Mouse (Mus musculus) frontal cortex, adult (tissue): Measurements from ENCODE around the gene Rag1.

Experiments
- ATAC-seq: cut with Nextera tagmentation; 2 replicates; pipeline ENCODE4 v1.9.2; 2017; ENCODE audit warnings: mild to moderate bottlenecking, moderate library complexity, mixed read lengths; ENCODE audit not compliant: low TSS enrichment

Rag1 gene

DNA sequence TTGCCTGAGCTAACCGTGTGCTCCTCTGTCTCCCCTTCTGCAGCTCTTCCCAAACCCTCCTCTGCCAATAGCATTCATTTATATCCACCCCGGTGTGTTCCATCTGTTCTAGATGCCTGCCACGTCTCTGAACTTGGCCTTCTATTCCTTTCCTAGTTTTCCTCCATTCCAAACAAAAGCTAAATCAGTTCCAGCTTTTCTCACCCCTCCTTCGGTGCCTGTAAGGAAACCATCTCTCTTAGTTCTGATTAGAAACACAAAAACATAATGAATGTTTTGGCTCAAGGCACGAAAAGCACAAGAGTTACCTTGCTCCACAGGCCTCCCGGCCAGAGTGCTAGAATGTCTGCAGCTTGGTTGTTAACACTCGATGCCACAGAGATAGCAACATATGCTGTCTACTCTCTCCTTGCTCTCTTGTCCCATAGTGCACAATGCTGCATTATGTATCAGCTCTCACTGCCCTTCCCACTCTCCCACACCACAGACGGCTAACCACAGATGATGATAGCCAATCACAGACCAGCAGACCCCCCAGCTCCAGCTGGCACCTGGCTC, at the start of gene Rag1, which contains the start of gene B230118H07Rik:
Rag1 (minus strand) TSS at position 388 of the 558 bp plus-strand sequence.
B230118H07Rik (minus strand) TSS at position 419 of the 558 bp plus-strand sequence.
- ATAC-seq: peak; percentile 60

DNA sequence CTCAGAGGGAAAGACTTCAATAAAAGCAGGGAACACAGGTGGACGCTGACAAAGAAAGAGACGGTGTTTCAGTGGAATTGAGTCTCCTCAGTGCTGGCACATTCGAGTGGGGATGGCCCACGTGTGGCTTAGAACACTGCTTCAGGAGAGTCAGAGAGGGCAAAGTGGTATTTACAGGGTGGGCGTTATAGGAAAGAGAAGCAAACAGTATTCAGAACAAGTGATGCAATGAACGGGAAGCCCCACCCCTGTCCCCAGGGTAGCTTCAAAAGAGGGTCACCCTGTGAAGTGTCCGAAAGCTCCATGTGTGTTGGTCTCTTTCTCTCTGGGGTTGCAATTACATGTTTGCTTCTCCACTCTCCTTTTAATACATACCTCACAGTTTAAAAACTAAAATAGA, 46.3 kb upstream of the Rag1 start:
- ATAC-seq: no peak

DNA sequence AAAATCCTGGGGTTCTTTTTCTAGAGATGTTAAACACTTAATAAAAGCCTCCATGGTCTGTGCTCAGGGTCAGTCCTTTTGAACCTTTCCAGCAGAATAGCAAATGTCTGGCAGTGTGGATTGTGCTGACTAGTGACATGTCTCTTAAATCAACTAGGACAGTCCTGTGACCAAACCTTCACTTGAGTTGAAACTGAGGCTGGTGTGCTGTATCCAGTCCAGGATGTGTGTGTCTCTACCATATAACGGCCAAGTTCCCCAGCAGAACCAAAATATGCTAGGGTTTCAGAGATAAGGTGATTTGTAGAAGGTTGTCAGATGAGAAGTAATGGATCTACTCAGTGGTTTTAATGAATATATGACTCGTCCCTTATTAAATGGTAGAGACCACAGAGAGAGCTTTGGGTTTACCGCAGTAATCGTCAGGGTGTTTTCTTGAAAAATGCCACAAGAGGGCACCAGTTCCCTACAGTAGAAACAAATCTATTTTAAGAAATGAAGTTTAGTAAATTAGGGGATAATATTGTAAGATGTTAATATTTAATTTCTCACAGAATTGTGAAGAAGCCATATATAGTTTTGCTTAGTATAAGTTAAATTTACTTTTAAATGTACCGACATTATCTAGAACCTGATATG, 44.4 kb upstream of the Rag1 start:
- ATAC-seq: peak; percentile 41; the same call in 1 of the 2 replicates

DNA sequence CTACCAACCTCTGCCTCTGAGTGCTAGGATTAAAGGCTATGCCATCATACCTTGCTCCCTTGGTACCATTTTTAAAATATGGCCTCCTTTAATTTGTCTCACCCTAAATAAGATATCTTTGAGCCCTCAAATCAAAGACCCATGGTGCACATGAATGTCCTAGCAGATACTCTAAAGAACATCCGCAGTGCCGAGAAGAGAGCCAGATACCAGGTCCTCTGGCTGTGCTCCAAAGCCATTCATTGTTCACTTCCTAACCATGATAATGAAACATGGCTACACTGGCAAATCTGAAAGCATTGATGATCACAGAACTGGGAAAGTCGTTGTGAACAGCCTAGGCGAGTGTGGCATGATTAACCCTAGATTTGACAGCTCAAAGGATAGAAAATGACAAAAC, 43.7 kb upstream of the Rag1 start:
- no peak for ATAC-seq

DNA sequence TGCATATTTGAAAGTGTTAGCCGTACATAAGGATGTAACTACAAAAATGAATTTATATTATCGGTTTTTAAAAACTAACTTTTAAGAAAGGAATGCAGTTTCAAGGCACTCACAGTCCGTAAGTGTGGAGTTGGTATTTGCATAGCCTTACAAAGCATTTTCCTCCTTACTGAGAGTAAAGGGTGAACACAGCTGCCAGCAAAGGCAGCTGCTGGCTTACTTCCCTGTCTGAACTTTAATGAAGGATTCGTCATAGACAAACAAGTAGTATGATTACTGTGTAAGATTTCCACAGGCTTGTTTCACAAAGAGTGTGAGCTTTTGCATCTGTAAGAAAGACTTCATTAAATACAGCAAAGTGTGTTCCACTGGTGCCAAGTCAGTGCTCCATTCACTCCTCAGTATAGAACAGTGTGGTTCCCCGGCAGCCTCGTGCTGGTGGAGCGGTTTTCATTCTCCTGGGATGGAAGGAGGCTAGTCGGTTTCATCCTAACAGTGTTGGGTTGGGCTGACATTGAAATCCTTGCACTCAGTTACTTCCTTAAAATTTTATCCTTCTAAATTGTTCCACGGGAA, 41.0 kb upstream of the Rag1 start:
- peak; percentile 36 for ATAC-seq

DNA sequence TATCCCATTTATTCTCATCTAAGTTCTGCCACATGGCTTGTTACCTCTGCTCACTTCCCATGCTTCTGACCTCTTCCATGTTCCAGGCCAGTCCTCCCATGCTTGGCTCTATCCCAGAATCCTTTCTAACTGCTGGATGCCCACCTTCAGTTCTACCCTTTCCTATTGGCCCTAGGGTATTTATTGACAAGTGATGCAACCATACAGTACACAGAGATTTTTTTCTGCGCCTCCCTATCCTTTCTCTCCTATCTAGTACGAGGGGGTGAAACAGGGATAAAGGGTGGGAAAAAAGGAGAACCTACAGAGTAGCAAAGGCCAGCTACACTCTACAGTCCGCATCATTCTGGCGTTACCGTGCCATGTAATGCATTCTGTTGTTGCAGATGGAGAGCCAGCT, 38.7 kb upstream of the Rag1 start:
- ATAC-seq: peak; percentile 77

DNA sequence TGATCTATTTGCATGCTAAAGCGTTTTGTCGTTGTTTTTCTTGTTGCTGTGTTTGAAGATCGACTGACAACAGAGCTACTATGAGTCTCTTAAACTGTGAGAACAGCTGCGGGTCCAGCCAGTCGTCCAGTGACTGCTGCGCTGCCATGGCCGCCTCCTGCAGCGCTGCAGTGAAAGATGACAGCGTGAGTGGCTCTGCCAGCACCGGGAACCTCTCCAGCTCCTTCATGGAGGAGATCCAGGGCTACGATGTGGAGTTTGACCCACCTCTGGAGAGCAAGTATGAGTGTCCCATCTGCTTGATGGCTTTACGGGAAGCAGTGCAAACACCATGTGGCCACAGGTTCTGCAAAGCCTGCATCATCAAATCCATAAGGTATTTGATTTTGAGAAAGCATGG, 35.1 kb upstream of the Rag1 start:
- no peak for ATAC-seq

DNA sequence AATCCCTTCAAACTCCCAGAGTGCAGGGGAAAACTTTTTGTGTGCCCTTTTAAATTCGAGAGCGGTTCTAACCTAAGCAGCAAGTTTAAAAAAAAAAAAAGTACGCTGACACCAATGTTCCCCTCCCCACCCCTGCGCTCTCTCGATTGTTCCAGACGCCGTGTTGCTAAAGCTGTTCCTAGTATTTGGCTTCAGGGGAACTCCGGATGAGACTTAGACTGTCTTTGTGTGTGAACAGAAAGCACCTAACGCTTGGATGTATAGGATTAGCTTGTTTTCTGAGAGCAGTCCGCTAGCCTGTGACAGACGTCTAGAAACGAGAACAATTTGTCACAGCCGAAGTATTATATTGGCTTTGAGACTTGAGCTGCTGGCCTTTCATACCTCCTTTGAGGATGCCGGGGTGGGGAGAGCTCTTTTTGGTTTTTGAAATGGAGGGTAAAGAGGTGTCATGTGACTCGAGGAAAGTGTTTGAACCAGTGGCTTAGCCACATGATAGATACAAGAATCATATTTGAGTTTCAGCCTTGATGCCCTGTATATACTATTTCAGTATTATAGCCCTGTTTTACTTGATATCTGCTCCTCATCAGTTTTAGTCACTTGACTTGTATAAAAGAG, 30.0 kb upstream of the Rag1 start:
- ATAC-seq: 0 out of 2 replicates have a peak, but pooled peaks have one; percentile 7

DNA sequence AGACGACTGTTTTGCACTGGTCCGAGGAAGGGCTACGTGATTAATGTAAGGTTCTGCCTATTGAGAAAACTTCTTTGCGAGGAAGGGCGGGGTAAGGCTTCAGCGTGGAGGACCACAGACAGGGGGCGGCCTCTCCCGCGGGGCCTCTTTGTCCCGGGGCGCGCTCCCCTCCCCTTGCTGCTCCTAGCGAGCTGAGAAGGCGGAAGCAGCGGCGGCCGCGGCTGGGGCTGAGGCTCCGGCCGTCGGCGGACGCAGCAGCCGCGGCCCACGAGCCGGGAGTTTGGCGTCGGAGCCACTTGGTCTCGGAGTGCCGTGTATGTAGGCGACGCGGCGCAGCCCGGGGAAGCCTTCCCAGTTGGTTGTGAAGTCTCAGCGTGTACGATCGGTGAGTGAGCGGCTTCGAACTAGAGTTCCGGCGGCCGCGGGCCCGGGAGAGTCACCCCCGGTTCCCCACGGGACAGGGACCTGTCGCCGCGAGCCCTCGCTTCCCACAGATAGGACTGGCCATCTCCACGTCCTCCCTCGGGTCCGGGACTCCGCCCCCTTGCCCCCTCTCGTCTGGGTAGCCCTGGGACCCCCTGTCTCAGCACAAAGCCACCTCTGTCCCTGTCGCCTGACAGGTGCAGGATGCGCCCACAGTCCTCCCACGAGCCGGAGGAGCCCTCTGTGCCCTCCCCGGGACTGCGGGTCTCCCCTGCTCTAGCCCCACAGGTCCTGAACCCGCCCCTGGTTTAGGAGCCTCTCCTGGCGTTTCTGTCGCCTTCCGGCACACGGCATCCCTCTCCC, 29.1 kb upstream of the Rag1 start, which contains the start of gene Traf6:
Traf6 (plus strand) TSS at position 194 of the 786 bp plus-strand sequence.
- ATAC-seq: peak; percentile 98

DNA sequence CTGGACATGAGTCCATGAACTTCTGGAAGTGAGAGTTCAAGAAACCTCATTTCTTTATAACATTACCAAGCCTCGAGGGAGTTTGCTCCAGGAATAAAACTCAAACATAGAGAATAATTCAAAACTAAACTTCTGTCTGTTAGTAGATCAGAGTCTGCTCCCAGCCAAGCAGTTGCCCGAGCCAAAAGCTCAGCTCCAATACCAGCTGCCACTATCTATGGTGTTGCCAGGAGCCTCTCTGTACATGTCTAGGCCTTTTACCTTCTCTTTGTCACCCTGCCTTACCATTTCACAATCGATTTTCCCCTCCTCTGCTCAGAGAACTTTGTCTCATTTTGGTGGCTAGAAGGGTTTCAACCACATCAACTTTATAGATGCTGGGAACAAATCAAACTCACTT, 24.2 kb upstream of the Rag1 start:
- ATAC-seq: no peak

DNA sequence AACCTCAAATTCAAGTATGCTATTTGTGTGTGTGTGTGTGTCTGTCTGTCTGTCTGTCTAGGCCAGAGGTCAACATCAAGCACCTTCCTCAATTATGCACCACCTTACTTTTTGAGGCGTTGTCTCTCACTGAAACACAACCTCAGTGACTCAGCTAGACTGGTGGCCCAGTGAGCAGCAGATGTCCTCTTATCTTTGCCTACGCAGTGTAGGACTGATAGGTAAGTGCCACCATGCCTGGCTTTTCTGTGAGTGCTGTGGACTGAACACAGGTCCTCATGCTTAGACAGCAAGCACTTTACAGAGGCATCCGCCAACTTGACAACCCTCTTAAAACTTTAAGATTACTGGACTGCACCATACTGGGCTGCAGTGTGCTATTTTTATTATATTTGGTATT, 19.4 kb upstream of the Rag1 start:
- ATAC-seq: no peak

DNA sequence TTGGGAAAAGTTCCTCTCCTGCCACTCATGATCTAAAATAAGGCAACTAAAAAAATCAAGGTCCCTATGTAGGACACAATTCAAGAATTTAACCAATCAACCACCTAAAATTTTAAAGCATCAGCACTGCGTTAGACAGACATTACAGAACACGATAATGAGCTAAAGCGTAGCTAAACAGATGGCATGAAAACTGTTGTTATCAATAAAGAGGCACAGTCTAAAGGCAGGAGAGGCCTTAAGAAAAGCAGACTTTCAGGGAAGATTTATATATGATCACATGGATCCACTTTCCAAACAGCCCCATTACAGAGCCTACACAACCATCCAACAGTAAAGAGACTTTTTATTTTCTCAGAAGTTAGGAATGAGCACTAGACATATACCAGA, 16.4 kb upstream of the Rag1 start:
- ATAC-seq: no peak; the same call in 1 of the 2 replicates

DNA sequence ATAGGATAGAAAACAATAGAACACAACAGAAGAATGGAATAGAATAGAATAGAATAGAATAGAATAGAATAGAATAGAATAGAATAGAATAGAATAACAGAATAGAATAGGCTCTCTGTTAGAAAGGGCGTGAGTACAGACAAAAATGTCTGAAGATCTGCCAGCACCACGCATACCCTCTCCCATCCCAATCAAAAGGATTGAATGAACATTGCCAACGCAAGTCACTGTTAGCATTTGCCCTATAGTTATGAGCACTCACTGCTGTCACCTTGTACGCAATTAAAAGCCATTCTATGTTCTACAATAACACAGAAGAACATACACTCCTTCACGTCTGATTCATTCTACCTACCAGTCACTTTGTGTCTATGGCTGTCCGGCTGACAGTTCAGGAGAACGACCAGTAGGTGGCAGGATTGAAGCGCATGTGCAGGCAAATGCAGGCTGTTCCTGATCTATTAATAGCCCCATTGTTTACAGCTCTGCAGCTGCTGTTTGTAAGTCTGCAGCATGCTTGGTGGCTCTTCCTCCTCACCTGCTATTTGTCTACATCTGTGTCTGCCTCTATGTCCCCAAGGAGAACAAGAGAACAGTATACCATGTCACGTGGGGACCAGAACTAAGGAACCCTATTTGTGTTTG, 15.9 kb upstream of the Rag1 start:
- ATAC-seq: peak; percentile 87

DNA sequence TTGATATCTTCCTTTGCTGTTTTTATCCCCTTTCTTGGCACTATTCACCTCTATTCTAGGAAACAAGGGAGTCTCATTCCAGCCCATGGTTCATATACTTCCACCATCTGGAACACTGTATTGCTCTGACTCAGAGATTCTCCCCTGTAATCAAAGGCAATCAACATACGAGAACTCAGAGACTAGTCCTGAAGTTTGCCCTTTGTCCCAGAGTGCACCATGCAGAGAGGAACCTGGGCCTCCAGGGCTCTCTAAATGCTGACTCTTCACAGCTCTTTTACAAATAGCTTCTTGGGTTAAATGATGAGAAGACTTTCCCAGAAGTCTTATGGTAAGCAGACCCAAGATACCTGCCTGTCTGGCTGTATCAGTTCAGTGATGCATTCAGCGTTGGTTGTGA, 11.2 kb upstream of the Rag1 start:
- no peak for ATAC-seq

DNA sequence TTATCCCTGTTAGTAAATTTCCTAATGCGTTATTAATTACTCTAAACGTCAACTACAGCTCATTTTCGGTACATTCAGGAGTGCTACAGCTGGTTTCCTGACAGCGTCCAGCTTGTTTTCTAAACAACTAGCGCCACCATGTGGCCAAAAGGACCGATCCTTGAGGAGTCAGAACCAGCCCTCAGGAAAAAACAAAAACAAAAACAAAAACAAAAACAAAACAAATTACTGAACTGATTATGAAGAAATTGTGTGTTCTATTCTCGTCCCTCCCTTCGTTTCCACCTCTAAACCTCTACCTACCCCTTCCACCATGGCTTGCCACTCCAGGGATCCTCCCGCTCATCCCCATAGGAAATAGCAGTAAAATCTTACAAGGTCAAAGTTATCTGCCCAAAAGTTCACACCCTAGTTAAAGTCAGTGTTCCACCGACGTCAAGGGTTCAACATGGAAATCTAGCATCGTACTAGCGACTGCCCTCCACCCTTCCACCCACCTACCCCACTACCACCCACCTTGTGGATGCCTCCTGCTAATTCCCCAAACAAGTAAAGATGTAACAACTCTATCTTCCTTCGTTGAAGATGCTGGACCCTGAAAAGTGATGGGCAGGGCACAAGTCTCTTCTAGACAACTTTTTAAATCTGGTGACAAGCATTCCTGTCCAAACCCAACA, 3.8 kb upstream of the Rag1 start:
- ATAC-seq: peak; percentile 81

DNA sequence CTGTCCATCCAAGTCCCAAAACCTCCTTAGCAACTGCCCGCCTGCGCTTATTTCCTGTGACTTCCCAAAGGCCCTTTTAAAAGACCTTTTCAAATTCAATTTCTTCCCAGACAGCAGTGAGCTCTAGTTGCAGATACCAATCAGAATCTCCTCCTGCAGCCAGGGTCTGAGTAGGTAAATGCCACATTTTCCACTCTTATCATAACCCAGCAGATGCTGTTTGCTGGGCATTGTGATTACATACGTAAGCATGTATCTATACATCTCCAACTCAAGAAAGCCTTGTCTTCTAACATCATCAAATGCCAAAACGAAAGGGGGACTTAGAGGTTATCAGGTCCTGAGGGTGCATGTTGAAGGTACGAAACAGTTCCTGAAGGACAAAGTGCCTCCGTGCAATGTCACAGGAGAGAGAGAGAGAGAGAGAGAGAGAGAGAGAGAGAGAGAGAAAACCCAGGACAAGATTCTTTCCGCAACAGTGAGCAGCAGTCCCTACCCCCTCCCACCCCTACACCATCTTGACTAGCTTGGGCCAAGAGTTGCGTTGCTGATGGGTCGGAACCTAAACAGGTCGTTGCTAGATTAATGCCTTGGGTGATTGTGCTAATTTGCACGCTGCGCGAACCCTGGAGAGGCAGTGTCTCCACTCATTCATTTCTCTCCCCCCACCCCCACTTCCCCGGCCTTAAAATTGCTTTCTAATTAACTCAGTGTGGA, 3.1 kb upstream of the Rag1 start:
- ATAC-seq: peak; percentile 59

DNA sequence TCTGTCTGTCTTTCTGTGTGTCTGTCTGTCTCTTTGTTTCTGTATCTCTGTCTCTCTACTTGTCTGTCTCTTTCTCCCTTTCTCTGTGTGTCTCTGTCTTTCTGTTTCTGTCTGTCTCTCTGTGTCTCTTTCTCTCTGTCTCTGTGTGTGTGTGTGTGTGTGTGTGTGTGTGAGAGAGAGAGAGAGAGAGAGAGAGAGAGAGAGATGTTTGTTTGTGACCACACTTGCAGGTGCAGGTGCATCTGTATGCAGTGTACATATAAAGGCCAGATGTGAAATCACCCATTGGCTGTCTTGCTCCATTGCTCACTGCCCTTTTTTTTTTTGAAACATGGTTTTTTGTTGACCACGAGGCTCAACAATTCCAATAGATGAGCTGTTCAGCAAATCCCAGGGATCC, 1.1 kb upstream of the Rag1 start:
- ATAC-seq: no peak

DNA sequence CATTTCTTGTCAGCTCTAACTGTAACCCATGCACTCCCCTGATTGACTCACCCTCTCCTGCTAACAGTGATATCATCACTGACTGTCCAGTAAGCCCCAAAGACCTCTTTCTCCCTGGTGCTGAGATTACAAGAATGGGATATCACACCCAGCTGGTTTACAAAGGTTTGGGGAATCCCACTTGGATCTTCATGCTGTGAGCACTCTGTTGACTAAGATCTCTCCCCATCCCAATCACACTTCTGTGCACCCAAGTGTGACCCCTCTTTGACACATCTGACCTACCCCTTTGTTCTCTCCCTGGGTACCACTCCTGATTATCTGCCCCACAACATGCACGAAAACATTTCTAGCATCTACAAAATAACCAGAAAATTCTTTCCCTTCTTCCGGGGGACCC, 940 bp downstream of the Rag1 start:
- ATAC-seq: no peak

DNA sequence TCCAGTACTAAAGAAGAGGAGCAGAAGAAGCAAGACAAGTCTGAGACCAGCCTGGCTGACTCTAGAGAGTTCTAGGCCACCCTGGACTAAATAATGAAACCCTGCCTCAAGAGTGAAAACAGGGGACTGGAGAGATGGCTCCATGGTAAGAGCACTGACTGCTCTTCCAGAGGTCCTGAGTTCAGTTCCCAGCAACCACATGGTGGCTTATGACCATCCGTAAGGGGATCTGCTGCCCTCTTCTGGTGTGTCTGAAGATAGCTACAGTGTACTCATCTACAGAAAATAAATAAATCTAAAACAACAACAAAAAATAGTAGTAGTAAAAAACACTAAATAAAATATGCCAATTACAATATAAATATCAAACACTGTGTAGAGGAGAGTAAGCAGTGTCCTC, 3.5 kb downstream of the Rag1 start:
- ATAC-seq: no peak

DNA sequence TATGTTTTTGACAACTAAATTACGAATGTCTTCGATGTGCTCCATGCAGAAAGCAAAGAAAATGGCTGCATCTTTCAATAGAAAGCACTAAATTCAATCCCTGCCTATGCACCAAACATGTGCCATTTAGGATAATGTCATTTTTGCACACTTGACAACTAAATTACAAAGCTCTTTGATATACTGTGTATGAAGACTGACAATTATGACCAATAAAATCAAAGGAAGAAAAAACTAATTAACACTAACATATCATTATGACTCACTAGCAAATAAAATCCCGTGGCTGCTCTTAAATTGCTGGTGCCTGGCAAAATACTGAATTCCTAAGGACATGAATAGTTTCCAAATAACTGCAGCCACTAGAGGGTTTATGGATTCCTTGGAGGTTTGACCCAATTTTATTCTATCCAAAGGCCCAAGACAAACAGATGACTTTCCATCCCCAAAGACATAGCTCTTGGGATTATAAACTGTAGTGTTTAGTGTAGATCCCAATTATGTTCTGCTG, 9.4 kb downstream of the Rag1 start:
- no peak for ATAC-seq
